Mouse (Mus musculus): ENCODE measurements at regions not wholly inside any gene's neighbourhood (a gene's known extent, or its start where the extent isn't known, plus 50 kb on each side); places are given as distances from the start of the nearest gene placed in this dataset.

GRCm38 (mm10) chr7:70804281-70804680 lies 437.7 kb upstream of the Nr2f2 start:
- TF ChIP-seq CTCF (conservative IDR thresholded peaks at IDR 0.05; ENCODE audit: low read length) = no peak
- TF ChIP-seq POU5F1 (IDR thresholded peaks at IDR 0.05; ENCODE audit: borderline replicate concordance, low read length) = no peak
- TF ChIP-seq NANOG (IDR thresholded peaks at IDR 0.05; ENCODE audit: borderline replicate concordance, low read length) = no peak

Data from E14TG2a.4 (cell line).